Mouse (Mus musculus) bone marrow, adult 2 months (tissue): ENCODE data around the gene Fnbp1.

Source experiments
- CTCF ChIP-seq: fragments of 200-500 bp; IDR thresholded peaks from 2 replicates; pipeline ENCODE4 v1.5.1; 2011; ENCODE audit warnings: low read length, control low read depth; ENCODE audit not compliant: control insufficient read depth, insufficient read depth
- POLR2A ChIP-seq: fragments of 200-500 bp; IDR thresholded peaks from 2 replicates; pipeline ENCODE4 v1.6.1; 2011; ENCODE audit warnings: low read depth, mild to moderate bottlenecking, control low read depth, low read length, borderline replicate concordance; ENCODE audit not compliant: control insufficient read depth

DNA sequence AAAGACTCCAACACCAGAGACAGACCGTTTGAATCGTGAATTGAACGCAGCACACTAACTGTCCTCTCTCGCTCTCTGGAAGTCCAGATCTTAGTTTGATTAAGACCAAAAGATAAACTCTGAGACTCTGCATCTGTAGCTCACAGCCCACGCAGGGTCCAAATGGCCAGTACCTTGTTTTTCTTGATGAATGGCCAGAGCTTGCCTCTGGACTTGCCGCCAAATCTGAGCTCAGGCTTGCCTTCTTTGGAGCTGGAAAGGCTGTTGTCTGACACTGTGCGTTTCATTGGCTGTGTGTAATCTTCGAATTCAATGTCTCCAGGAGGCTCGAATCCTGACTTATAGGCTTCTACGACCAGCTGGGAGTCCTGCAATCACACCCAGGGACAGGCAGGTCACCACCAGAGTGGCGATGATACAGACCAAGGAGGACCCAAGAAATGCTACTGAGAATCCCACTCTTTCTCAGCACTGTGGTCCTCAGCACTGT lies 87.9 kb downstream of the Fnbp1 start:
- no peak for TF ChIP-seq CTCF
- no peak for TF ChIP-seq POLR2A
